Mouse (Mus musculus) neural tube, embryonic 15.5 days (tissue): ENCODE data around the gene Nr1d1. TPM values are rescaled to one million over a fixed set of nuclear protein-coding genes. Genes with fewer than 3 reads are reported as not detected.

Experiments
- ATAC-seq: fragments of 200-750 bp; cut with Nextera tagmentation; 2 replicates; pipeline ENCODE4 v1.8.0; 2017; ENCODE audit warnings: mild to moderate bottlenecking, moderate TSS enrichment, moderate library complexity; ENCODE audit not compliant: low FRiP score
- H3K27ac ChIP-seq: fragments of 300-500 bp; sonication (generic); replicated peaks from 2 replicates; pipeline ENCODE4 v1.5.1; 2015; ENCODE audit warnings: mild to moderate bottlenecking, inconsistent platforms
- H3K27me3 ChIP-seq: fragments of 300-500 bp; sonication (generic); replicated peaks from 2 replicates; pipeline ENCODE4 v1.6.1; 2015; ENCODE audit warnings: inconsistent platforms
- H3K36me3 ChIP-seq: fragments of 300-500 bp; sonication (generic); 2 replicates; pipeline ENCODE4 v1.6.1; 2015; ENCODE audit warnings: inconsistent platforms
- H3K4me1 ChIP-seq: fragments of 300-500 bp; sonication (generic); 2 replicates; pipeline ENCODE4 v1.6.1; 2015; ENCODE audit warnings: inconsistent platforms
- H3K4me2 ChIP-seq: fragments of 300-500 bp; sonication (generic); 2 replicates; pipeline ENCODE4 v1.6.1; 2015; ENCODE audit warnings: inconsistent platforms, mild to moderate bottlenecking, moderate library complexity
- H3K4me3 ChIP-seq: fragments of 300-500 bp; sonication (generic); replicated peaks from 2 replicates; pipeline ENCODE4 v1.5.1; 2015; ENCODE audit warnings: mild to moderate bottlenecking, inconsistent platforms
- H3K9ac ChIP-seq: fragments of 300-500 bp; sonication (generic); replicated peaks from 2 replicates; pipeline ENCODE4 v1.6.1; 2015; ENCODE audit warnings: mild to moderate bottlenecking, inconsistent platforms
- H3K9me3 ChIP-seq: fragments of 300-500 bp; sonication (generic); replicated peaks from 2 replicates; pipeline ENCODE4 v1.6.1; 2016; ENCODE audit warnings: inconsistent platforms
- WGBS: fragments of 180-500 bp; shearing (Covaris S2); methylation state at CpG from one replicate; pipeline ENCODE4 v1.1.7; 2015; ENCODE audit warnings: mixed read lengths; 5-methylcytosine and 5-hydroxymethylcytosine counted together
- polyA plus RNA-seq: library from polyadenylated mRNA; unstranded; fragments of >200 nt; fragmentation: Nextera tagmentation; extraction: Ambion mirVana; gene quantifications from 2 replicates; pipeline ENCODE4 v1.2.1, GENCODE M21; 2015

Nr1d1 gene
- polyA plus RNA-seq, 1 experiment from 2014 or later, result 4.0 TPM

DNA sequence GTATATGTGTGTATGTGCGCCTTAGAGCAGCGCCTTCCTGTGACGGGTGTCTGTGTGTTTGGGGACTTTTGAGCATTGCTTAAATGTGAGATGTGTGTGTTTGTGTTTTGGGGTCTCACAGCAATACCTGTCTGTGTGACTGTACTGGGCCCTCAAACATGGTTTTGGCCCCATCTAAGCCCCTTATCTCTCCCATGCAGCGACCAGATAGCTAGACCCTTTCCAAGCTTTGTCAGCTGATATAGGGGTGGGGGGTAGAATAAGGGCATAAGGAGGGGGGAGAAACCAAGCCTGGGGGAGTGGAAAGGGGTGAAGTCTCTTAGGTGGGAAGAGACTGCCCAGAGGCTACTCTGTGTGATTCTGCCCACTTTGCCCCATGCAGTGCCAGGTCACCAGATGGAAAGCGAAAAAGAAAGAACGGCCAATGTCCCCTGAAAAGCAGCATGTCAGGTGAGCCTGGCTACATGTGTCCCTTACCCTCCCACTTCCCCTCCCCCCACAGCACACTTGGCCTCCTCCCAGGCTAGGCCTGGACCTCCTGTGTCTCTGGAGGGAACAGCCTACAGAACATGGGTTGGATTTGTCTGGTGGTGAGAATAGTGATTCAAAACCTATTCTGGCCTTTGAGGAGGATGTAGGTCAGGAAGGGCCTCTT, 19.3 kb downstream of the Nr1d1 start:
- no peak overlapping the region for H3K27ac ChIP-seq
- 91% methylated on average over 6 of the region's 6 CpGs for WGBS
- H3K4me2 ChIP-seq, result no peak overlapping the region
- peaks cover 48% of the 10 kb centered on the region for H3K4me1 ChIP-seq
- no peak overlapping the region for H3K9ac ChIP-seq
- no peak for ATAC-seq
- no peak overlapping the region for H3K4me3 ChIP-seq
- no peaks in the 10 kb centered on the region for H3K27me3 ChIP-seq
- H3K9me3 ChIP-seq, result no peaks in the 10 kb centered on the region
- H3K36me3 ChIP-seq, result peaks cover 50% of the 10 kb centered on the region

DNA sequence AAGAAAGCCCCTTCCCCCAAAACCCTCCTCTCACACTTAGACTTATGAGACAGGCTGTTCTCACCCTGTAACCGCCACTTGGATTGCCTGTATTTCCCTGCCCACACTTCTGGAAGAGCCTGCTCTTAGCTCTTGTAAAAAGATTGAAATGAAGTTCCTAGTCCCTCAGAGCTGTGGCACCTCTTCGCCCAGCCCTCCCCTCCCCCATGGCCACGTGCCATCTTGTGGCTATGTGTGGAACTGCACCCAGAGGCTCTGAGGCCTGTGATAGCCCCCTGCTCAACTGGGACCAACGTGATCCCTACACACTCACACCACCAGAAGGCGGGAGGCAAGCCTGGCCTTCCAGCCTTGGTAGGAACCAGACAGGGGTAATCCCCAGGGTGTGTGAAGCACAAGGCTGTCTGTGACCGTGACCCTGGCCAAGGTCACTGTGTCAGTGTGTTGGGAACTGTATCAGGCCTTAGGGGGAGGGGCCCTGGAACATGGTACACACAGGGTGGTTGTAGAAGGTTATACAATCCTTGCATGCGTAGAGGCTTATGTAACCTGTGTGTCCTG, 20.4 kb downstream of the Nr1d1 start:
- Histone ChIP-seq H3K4me3 (no peak overlapping the region), H3K27me3 (no peaks in the 10 kb centered on the region), H3K9me3 (no peaks in the 10 kb centered on the region), H3K27ac (peak overlapping the region; percentile 74), H3K4me1 (peaks cover 59% of the 10 kb centered on the region), H3K4me2 (no peak overlapping the region), H3K9ac (no peak overlapping the region), H3K36me3 (peaks cover 44% of the 10 kb centered on the region)
- WGBS, result 22% methylated on average over 7 of the region's 7 CpGs
- no peak for ATAC-seq

DNA sequence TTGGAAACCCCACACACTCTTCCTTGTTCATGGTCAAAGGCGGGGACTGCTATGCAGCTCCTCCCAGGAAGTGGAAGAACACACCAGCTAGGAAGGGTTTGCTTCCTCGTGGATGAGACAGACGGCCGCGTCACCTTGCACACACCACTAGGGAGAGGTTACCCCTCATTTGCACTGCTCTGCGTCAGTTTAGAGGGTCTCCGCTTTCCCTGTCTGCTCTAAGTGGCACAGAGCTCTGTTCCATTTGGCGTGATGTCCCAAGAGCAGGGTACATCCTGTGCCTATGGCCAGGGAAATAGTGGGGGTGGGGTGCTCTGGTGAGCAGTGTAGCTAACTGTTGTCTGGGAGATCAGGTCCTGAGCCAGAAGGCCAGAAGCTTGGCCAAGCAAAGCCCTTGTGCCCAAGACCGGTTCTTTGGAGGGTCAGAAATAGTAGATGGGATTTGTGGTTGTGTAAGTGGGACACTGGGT, 20.9 kb downstream of the Nr1d1 start:
- Histone ChIP-seq H3K9ac (no peak overlapping the region), H3K9me3 (no peaks in the 10 kb centered on the region), H3K36me3 (peaks cover 42% of the 10 kb centered on the region), H3K4me3 (no peak overlapping the region), H3K27me3 (no peaks in the 10 kb centered on the region), H3K4me2 (no peak overlapping the region), H3K27ac (peak overlapping the region; percentile 74), H3K4me1 (peaks cover 64% of the 10 kb centered on the region)
- no peak for ATAC-seq
- 75% methylated on average over 9 of the region's 9 CpGs for WGBS

DNA sequence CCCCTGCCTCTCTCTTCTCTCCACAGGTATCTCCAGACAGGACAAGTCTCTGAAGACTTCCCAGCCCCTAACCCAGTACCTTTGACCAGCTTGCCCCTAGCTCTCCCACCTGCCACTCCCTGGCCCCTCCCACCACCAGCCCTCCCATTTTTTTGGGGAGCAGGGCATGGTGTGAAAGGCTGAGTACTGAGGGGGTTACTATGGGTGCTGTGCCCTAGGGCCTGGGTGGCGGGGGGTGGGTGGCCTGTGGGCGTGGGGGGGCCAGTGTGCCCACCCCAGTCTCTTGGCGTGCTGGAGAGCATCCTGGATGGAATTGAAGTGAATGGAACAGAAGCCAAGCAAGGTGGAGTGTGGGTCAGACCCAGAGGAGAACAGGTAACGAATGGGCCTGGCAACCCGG, 21.9 kb downstream of the Nr1d1 start:
- no peak overlapping the region for H3K9ac ChIP-seq
- no peaks in the 10 kb centered on the region for H3K9me3 ChIP-seq
- WGBS, result 93% methylated on average over 5 of the region's 5 CpGs
- no peak for ATAC-seq
- no peak overlapping the region for H3K27ac ChIP-seq
- H3K4me1 ChIP-seq, result peaks cover 73% of the 10 kb centered on the region
- H3K27me3 ChIP-seq, result no peaks in the 10 kb centered on the region
- H3K36me3 ChIP-seq, result peaks cover 34% of the 10 kb centered on the region
- no peak overlapping the region for H3K4me3 ChIP-seq
- no peak overlapping the region for H3K4me2 ChIP-seq

DNA sequence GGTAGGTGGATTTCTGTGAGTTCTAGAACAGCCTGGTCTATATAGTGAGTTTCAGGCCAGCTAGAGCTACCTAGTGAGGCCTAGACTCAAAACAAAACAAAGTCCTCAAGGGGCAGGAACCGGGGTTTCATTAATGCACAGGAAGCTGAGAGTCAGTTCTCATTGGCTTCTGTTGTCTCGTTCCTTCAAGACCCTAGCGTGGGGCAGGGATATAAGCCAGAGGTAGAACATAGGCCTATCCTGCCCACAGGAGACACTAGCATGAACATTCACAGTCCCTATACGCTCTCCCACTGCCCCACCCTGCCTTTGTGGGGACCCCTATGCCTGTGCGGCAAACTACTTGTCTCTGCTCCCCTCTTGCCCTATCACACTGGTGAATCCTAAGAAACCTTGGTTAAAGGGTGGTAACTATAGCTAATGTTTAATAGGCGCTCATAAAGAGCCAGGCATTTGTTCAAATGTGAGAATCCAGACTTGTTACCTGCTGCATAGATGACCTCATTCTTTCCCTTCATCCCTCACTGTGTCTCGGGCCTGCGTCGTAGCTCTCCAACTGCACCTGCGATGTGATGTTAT, 22.5 kb downstream of the Nr1d1 start:
- Histone ChIP-seq H3K4me3 (no peak overlapping the region), H3K27me3 (no peaks in the 10 kb centered on the region), H3K9ac (no peak overlapping the region), H3K4me1 (peaks cover 80% of the 10 kb centered on the region), H3K4me2 (no peak overlapping the region), H3K27ac (peak overlapping the region; percentile 89), H3K9me3 (no peaks in the 10 kb centered on the region), H3K36me3 (peaks cover 30% of the 10 kb centered on the region)
- ATAC-seq, result no peak
- WGBS, result 86% methylated on average over 10 of the region's 10 CpGs

DNA sequence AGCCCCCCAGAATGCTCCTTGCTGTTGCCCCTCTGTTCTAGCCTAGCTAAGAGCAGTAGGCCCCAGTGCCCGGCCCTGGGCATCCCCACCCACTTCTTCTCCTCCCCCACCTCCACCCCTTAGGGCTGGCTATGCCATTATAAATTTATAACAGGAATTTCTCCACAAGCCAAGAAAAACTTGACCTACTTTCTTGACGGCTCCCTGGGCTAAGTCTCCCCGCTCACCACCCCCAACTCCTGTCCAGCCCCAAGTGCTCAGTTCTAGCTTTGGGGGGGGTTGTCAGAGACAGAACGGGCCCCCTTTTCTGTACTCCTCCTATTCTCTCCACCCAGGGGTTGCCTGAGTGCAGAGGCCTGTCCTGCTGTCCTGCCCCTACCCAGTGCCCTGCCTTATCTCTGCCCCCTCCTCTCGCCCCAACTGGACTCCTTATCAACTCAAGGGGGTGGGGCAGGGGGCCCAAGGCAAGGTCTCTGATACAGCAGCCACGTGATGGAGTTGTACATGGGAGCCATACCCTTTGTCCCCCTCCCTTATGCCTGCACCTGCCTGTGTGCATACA, 23.8 kb downstream of the Nr1d1 start:
- 24% methylated on average over 6 of the region's 6 CpGs for WGBS
- Histone ChIP-seq H3K9me3 (no peaks in the 10 kb centered on the region), H3K27me3 (no peaks in the 10 kb centered on the region), H3K9ac (peak overlapping the region; percentile 3), H3K27ac (peak overlapping the region; percentile 89), H3K36me3 (peaks cover 16% of the 10 kb centered on the region; the same call in 1 of the 2 replicates), H3K4me1 (peaks cover 92% of the 10 kb centered on the region), H3K4me3 (no peak overlapping the region), H3K4me2 (peak overlapping the region; percentile 94)
- ATAC-seq, result no peak

DNA sequence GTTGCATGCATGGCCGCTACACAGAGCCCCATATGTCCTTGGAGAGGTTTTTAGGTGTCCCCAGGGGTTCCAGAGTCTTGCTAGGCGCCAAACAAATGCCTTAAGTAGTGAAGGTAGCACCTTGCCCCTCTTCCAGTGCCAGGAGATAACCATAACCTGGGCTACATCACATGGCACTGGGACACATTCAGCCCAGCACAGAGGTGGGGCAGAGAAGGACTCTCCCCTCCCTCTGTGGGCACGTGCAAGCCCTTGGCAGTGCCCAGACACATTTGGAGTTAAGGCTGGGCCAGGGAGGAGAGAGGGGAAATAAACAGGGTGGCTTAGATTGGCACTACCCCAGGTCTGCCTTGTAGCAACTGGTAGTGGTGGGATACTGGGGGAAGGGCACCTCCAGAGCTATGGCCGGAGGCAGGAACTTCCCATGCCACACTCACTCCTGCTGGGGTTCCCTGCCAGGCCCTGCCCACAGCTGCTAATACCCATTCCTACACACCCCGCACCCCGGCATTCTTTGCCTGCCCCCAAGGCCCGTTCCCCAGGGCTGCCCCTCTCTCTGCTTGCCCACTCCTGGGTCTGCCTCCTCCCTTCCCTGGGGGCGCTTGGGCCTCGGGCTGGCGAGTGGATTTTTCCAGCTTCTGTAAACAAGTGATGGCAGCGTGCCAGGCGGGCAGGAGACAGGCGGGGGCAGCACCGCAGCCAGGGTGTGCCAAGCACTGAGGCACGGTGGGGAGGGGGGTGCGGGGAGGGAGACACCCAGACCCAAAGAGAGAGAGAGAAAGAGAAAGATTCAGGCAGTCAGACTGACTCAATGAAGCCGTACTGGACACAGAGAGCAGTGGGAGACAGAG, 24.6 kb downstream of the Nr1d1 start:
- H3K4me1 ChIP-seq, result peaks cover 95% of the 10 kb centered on the region
- 0 out of 2 replicates have a peak, but pooled peaks cover 13% of the 10 kb centered on the region for H3K36me3 ChIP-seq
- 0 out of 2 replicates have a peak overlapping the region, but pooled peaks have one; percentile 27 for H3K4me3 ChIP-seq
- H3K4me2 ChIP-seq, result peak overlapping the region; percentile 94
- no peaks in the 10 kb centered on the region for H3K9me3 ChIP-seq
- H3K9ac ChIP-seq, result peak overlapping the region; percentile 3; the same call in 1 of the 2 replicates
- H3K27ac ChIP-seq, result peak overlapping the region; percentile 89
- ATAC-seq, result peak; percentile 49
- 15% methylated on average over 17 of the region's 17 CpGs for WGBS
- H3K27me3 ChIP-seq, result no peaks in the 10 kb centered on the region

DNA sequence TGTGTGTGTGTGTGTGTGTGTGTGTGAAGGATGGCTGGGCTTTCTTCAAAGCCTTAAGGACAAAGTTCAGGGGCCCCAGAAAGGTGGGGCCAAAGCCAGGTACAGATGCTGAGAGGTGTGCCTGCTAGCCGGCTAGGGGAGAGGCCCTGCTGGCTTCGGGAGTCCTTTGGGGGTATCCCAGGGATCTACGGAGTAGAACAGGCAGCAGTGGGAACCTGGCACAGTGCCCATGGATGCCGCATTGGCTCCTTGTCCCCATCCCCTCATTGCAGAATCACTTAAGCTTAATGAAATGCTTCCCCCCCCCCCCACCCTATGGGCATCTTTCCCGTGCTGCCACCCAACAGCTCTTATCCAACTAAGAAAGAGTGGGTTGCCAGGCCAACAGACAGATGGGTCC, 25.4 kb downstream of the Nr1d1 start:
- peak overlapping the region; percentile 94 for H3K4me2 ChIP-seq
- 0 out of 2 replicates have a peak, but pooled peaks cover 9% of the 10 kb centered on the region for H3K36me3 ChIP-seq
- H3K9me3 ChIP-seq, result no peaks in the 10 kb centered on the region
- H3K9ac ChIP-seq, result peak overlapping the region; percentile 47
- peaks cover 99% of the 10 kb centered on the region for H3K4me1 ChIP-seq
- H3K4me3 ChIP-seq, result peak overlapping the region; percentile 27; the same call in 1 of the 2 replicates
- no peak for ATAC-seq
- no peaks in the 10 kb centered on the region for H3K27me3 ChIP-seq
- peak overlapping the region; percentile 89 for H3K27ac ChIP-seq
- 8% methylated on average over 5 of the region's 5 CpGs for WGBS

DNA sequence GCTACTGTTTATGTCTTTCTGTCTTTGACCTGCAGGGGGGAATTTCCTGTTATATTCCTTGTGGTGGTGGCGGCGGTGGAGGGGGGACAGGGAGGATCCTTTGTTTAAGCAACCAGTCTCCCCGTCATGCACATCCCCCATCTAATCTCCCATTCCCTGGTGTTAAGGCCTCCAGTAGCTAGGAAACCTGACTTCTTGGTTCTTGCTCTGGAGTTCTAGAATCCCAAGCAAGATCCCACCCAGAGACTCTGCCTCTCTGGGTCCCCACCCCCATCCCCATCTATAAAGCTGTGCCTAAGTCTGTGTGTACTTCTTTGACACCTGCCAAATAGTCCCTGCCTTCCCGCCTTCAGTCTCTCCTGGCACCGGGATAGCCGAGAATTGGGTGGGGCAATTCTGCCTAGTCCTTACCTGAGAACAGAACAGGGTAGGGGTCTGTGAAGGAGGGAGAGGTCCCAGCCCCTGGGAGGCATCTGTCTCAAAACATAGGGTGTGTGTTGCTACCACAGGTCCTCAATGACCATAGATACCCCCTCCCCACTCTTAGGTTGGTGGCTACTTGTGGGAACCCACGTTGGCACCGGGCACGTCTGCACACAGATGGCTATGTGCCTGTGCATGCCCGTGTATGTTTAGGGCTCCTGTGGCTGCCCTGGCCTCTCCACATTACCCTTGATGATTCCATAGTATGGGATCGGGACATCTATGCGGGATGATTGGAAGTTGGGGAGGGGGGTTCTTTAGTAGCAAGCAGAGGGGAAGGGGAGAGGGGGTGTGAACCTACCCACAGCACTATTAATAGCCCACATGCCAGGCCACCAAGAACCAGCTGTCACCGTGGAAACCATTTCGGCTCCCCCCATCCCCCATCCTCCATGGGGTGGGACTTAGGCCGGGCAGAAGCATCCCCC, 26.4 kb downstream of the Nr1d1 start:
- no peaks in the 10 kb centered on the region for H3K9me3 ChIP-seq
- peak overlapping the region; percentile 47 for H3K9ac ChIP-seq
- 0 out of 2 replicates have a peak, but pooled peaks cover 4% of the 10 kb centered on the region for H3K36me3 ChIP-seq
- peak overlapping the region; percentile 94 for H3K4me2 ChIP-seq
- no peak for ATAC-seq
- WGBS, result 13% methylated on average over 15 of the region's 15 CpGs
- peaks cover 99% of the 10 kb centered on the region for H3K4me1 ChIP-seq
- H3K27ac ChIP-seq, result peak overlapping the region; percentile 89
- peak overlapping the region; percentile 27 for H3K4me3 ChIP-seq
- H3K27me3 ChIP-seq, result no peaks in the 10 kb centered on the region

DNA sequence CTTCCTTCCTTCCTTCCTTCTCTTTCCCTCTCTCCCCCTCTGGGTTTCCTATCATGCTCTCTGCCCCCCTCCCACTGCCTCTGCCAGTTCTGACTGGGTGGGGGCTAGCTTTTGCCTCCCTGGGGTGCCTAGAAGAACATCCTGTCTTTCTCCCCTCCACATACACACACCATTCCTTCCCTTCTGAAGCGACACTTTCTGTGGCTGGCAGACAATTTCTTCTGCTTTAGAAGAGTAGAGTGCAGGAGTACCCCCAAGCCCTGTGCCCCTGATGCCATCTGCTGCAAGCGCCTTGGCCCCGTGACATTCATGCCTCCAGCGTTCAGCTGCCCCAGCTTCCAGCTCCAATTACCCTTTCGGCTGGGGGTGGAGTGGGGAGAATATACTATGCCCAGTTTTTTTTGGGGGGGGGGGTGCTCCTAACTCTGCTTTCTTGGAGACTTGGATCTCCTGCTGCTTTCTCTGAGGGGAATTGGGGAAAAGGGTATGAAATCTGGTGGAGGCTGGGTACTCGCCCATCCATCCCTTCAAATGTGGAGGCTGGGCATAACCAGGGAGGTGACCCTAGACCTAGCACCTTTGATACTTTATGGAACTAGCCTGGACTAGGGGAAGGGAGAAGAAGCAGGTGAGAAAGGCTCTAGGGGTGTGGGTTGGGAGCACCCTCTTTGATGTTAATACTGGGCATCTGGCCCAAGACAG, 27.2 kb downstream of the Nr1d1 start:
- no peak for ATAC-seq
- WGBS, result 8% methylated on average over 6 of the region's 6 CpGs
- peaks cover 98% of the 10 kb centered on the region for H3K4me1 ChIP-seq
- no peaks in the 10 kb centered on the region for H3K27me3 ChIP-seq
- no peaks in the 10 kb centered on the region for H3K9me3 ChIP-seq
- peak overlapping the region; percentile 27 for H3K4me3 ChIP-seq
- H3K27ac ChIP-seq, result peak overlapping the region; percentile 89
- H3K9ac ChIP-seq, result peak overlapping the region; percentile 47
- no peaks in the 10 kb centered on the region for H3K36me3 ChIP-seq
- peak overlapping the region; percentile 94 for H3K4me2 ChIP-seq
